Mouse (Mus musculus): ENCODE measurements around the gene Tet3.

GRCm38 (mm10) chr6:83505554-83505953 is 46.7 kb upstream of the Tet3 start:
- TF ChIP-seq CTCF (IDR thresholded peaks at IDR 0.05; ENCODE audit: insufficient read depth, low read depth, low read length) (no peak), POLR2A (IDR thresholded peaks at IDR 0.05; ENCODE audit: insufficient read depth, low read depth, low read length) (no peak)
